Mouse (Mus musculus) heart, embryonic 15.5 days (tissue): ENCODE data around the gene Fanci. TPM values are rescaled to one million over a fixed set of nuclear protein-coding genes. Genes with fewer than 3 reads are reported as not detected.

Experiments
- ATAC-seq: fragments of 200-750 bp; cut with Nextera tagmentation; replicated peaks from 2 replicates; pipeline ENCODE4 v1.8.0; 2017; ENCODE audit warnings: low read depth, moderate TSS enrichment; ENCODE audit not compliant: insufficient number of reproducible peaks, insufficient read depth, low FRiP score
- H3K27ac ChIP-seq: fragments of 300-500 bp; sonication (generic); 2 replicates; pipeline ENCODE4 v1.5.1; 2015; ENCODE audit warnings: mild to moderate bottlenecking, inconsistent platforms
- H3K27me3 ChIP-seq: fragments of 300-500 bp; sonication (generic); 2 replicates; pipeline ENCODE4 v1.6.1; 2015; ENCODE audit warnings: inconsistent platforms
- H3K36me3 ChIP-seq: fragments of 300-500 bp; sonication (generic); 2 replicates; pipeline ENCODE4 v1.6.1; 2015; ENCODE audit warnings: mild to moderate bottlenecking, inconsistent platforms
- H3K4me1 ChIP-seq: fragments of 300-500 bp; sonication (generic); replicated peaks from 2 replicates; pipeline ENCODE4 v1.6.1; 2015; ENCODE audit warnings: inconsistent platforms
- H3K4me2 ChIP-seq: fragments of 300-500 bp; sonication (generic); 2 replicates; pipeline ENCODE4 v1.6.1; 2015; ENCODE audit warnings: inconsistent platforms, mild to moderate bottlenecking, moderate library complexity
- H3K4me3 ChIP-seq: fragments of 300-500 bp; sonication (generic); 2 replicates; pipeline ENCODE4 v1.5.1; 2015; ENCODE audit warnings: mild to moderate bottlenecking, inconsistent platforms
- H3K9ac ChIP-seq: fragments of 300-500 bp; sonication (generic); 2 replicates; pipeline ENCODE4 v1.6.1; 2015; ENCODE audit warnings: mild to moderate bottlenecking, inconsistent platforms
- H3K9me3 ChIP-seq: fragments of 300-500 bp; sonication (generic); replicated peaks from 2 replicates; pipeline ENCODE4 v1.6.1; 2016; ENCODE audit warnings: inconsistent platforms
- WGBS: fragments of 180-500 bp; shearing (Covaris S2); methylation state at CpG from one replicate; pipeline ENCODE4 v1.1.7; 2015; ENCODE audit warnings: mixed read lengths; 5-methylcytosine and 5-hydroxymethylcytosine counted together
- polyA plus RNA-seq: library from polyadenylated mRNA; unstranded; fragments of >200 nt; fragmentation: Nextera tagmentation; extraction: Ambion mirVana; gene quantifications from 2 replicates; pipeline ENCODE4 v1.2.1, GENCODE M21; 2015

Gene Fanci
- polyA plus RNA-seq, 1 experiment from 2014 or later = 7.3 TPM

- under 1% methylated on average over 27 of the region's 47 CpGs for WGBS
- H3K4me1 ChIP-seq = peaks cover 37% of the 10 kb centered on the region
- peak overlapping the region; percentile 96 for H3K4me2 ChIP-seq
- peak; percentile 44 for ATAC-seq
- peaks cover 14% of the 10 kb centered on the region for H3K36me3 ChIP-seq
- peak overlapping the region; percentile 88 for H3K9ac ChIP-seq
- peak overlapping the region; percentile 92 for H3K4me3 ChIP-seq
- peak overlapping the region; percentile 90 for H3K27ac ChIP-seq
- no peaks in the 10 kb centered on the region for H3K27me3 ChIP-seq
- H3K9me3 ChIP-seq = no peaks in the 10 kb centered on the region
These were observed 73.8 kb downstream of the Fanci start for GRCm38 (mm10) chr7:79465461-79466044.

DNA sequence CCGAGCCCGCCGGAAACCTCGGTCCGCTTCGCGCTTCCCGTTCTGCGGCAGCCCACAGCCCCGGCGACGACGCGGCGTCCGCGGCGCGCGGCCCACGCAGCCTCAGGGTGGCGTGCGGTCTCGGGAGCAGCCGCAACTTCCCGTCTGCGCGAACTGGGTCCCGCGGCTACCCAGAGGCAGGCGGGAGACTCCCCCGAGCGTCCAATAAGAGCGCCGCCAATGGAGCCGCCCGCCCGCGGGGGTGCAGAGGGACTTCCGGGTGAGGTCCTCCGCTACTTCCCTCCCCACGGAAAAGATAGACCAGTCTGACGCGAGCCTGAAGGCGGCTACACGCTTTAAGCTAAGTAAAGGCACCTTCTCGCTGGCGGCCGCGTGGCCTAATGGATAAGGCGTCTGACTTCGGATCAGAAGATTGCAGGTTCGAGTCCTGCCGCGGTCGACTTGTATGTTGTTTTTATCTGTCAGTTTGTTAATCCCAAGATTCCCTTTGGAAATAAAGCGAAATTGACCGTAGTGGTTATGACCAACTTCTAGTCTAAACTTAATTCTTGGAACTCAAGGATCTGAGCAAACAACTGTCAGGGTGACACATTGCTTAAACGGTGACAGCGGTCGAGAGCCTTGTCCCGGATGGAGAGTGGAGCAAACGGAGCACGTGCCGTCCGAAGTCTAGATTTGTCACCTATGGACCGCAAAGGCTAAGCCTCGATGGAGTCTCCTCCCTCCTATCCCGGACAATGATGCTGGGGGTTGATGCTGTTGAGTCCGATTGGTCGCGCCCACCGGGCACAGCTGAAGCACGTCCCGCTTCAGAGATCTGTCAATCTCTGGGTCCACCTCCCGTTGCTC is 74.5 kb downstream of the Fanci start, which contains the start of gene Polg:
Gene Polg, minus strand, starts transcription at position 310 of the 849 bp plus-strand sequence.
- WGBS = under 1% methylated on average over 69 of the region's 76 CpGs
- H3K36me3 ChIP-seq = peaks cover 7% of the 10 kb centered on the region

DNA sequence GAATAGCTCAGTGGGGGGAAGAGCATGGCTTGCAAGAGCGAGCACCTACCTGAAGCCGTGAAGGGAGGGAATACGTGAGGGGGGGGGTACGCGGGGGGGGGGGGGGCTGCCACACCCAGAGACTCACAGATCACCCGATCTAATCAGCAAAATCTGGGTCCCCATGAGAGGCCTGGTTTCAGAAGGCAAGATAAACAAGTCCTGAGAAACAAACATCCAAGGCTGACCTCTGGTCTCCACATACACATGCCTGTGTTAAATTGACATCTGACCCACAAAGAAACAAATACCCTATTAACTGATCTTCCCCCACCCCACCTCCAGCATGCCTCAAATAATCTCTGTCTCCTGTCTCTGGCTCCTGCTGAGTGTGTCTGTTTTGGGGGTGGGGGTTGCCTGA is 76.2 kb downstream of the Fanci start:
- no peak overlapping the region for H3K27ac ChIP-seq
- H3K9ac ChIP-seq = no peak overlapping the region
- peaks cover 37% of the 10 kb centered on the region for H3K4me1 ChIP-seq
- no peaks in the 10 kb centered on the region for H3K9me3 ChIP-seq
- no peak for ATAC-seq
- peak overlapping the region; percentile 25; the same call in 1 of the 2 replicates for H3K4me3 ChIP-seq
- no peaks in the 10 kb centered on the region for H3K27me3 ChIP-seq
- WGBS = 10% methylated on average over 3 of the region's 6 CpGs
- H3K4me2 ChIP-seq = peak overlapping the region; percentile 96
- H3K36me3 ChIP-seq = no peaks in the 10 kb centered on the region

More for the DNA sequence above, 74.5 kb downstream of the Fanci start, which contains the start of gene Polg:
- Histone ChIP-seq H3K9ac (peak within 1 kb of the TSS; percentile 88), H3K27ac (peak within 1 kb of the TSS; percentile 90), H3K4me1 (peaks cover 37% of the 10 kb centered on the region), H3K4me3 (peak within 1 kb of the TSS; percentile 92), H3K27me3 (no peaks in the 10 kb centered on the region), H3K4me2 (peak within 1 kb of the TSS; percentile 96), H3K9me3 (no peaks in the 10 kb centered on the region)
- peak; percentile 93 for ATAC-seq

DNA sequence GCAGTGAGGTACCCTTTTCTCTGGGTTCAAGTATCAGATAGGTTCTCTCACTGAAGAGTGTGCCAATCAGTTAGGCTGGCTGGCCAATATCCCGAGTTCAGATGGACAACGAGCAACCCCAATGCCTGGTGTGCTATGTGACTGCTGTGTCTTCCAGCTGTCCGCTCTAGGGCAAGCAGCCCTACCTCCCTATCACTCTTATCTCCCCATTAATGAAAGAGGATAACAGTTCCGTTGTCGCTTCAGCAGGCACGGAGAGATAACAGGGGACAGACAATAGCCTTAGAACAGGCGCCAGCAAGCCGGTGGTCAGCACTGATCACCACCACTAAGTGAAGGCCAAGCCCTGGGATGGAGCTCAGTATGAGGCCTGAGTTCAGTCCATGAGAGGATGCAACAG is 77.3 kb downstream of the Fanci start:
- no peak overlapping the region for H3K9ac ChIP-seq
- no peaks in the 10 kb centered on the region for H3K9me3 ChIP-seq
- no peak overlapping the region for H3K27ac ChIP-seq
- peaks cover 29% of the 10 kb centered on the region for H3K4me1 ChIP-seq
- H3K4me2 ChIP-seq = 0 out of 2 replicates have a peak overlapping the region, but pooled peaks have one; percentile 6
- 26% methylated on average over 8 of the region's 8 CpGs for WGBS
- H3K27me3 ChIP-seq = no peaks in the 10 kb centered on the region
- no peak overlapping the region for H3K4me3 ChIP-seq
- H3K36me3 ChIP-seq = no peaks in the 10 kb centered on the region
- no peak for ATAC-seq

GRCm38 (mm10) chr7:79469766-79470165 is 78.0 kb downstream of the Fanci start:
- WGBS = 40% methylated on average over 5 of the region's 5 CpGs
- peaks cover 21% of the 10 kb centered on the region for H3K4me1 ChIP-seq
- no peak overlapping the region for H3K4me2 ChIP-seq
- no peak overlapping the region for H3K4me3 ChIP-seq
- H3K9ac ChIP-seq = no peak overlapping the region
- H3K9me3 ChIP-seq = no peaks in the 10 kb centered on the region
- H3K36me3 ChIP-seq = no peaks in the 10 kb centered on the region
- no peak for ATAC-seq
- no peaks in the 10 kb centered on the region for H3K27me3 ChIP-seq
- no peak overlapping the region for H3K27ac ChIP-seq

DNA sequence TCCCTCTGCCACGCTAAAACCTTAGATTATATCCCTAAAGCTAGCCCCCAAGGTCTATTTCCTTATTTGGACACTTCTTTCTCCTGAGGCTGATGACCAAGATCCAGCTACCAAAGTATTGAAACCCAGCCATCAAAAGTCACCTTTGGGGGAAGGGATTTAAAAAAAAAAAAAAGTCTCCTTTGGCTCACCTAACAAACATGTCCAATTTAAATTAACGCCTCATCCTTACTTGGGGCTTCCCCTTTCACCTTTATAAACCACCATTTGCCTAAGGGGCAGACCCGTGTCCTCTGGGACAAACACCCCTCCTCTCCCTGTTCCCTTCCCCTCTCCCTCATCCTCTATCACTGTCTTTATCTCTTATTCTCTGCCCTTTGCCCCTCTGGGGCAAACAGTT is 79.0 kb downstream of the Fanci start:
- 55% methylated on average over 3 of the region's 3 CpGs for WGBS
- H3K36me3 ChIP-seq = no peaks in the 10 kb centered on the region
- no peak overlapping the region for H3K4me3 ChIP-seq
- H3K9ac ChIP-seq = no peak overlapping the region
- H3K9me3 ChIP-seq = no peaks in the 10 kb centered on the region
- H3K27ac ChIP-seq = no peak overlapping the region
- no peak overlapping the region for H3K4me2 ChIP-seq
- no peaks in the 10 kb centered on the region for H3K27me3 ChIP-seq
- H3K4me1 ChIP-seq = peaks cover 15% of the 10 kb centered on the region
- ATAC-seq = no peak

- no peak for ATAC-seq
- H3K4me1 ChIP-seq = peaks cover 15% of the 10 kb centered on the region
- H3K27ac ChIP-seq = no peak overlapping the region
- 67% methylated on average over 7 of the region's 7 CpGs for WGBS
- no peaks in the 10 kb centered on the region for H3K9me3 ChIP-seq
- H3K9ac ChIP-seq = no peak overlapping the region
- H3K36me3 ChIP-seq = no peaks in the 10 kb centered on the region
- H3K4me2 ChIP-seq = no peak overlapping the region
- no peaks in the 10 kb centered on the region for H3K27me3 ChIP-seq
- H3K4me3 ChIP-seq = no peak overlapping the region
These were observed 79.7 kb downstream of the Fanci start for GRCm38 (mm10) chr7:79471436-79471835.

DNA sequence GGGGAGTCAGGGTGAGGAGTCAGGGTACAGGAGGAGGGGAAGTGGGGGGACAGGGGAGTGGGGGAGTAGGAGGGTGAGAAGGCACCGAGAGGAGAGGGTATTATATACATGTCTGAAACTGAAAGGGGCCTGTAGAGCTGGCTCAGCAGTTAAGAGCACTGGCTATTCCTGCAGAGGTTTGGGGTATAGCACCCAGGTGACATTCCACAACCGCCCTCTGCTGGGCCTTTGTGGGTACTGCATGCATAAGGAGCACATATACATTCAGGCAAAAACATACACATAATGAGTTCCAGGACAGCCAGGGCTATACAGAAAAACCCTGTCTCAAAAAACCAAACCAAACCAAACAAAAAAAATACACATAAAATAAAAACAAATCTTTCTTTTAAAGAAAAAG is 81.1 kb downstream of the Fanci start:
- no peak overlapping the region for H3K4me3 ChIP-seq
- no peak for ATAC-seq
- WGBS = 53% methylated on average over 2 of the region's 2 CpGs
- peaks cover 3% of the 10 kb centered on the region; the same call in 1 of the 2 replicates for H3K4me1 ChIP-seq
- no peaks in the 10 kb centered on the region for H3K36me3 ChIP-seq
- no peaks in the 10 kb centered on the region for H3K9me3 ChIP-seq
- H3K27ac ChIP-seq = no peak overlapping the region
- no peak overlapping the region for H3K4me2 ChIP-seq
- H3K9ac ChIP-seq = no peak overlapping the region
- no peaks in the 10 kb centered on the region for H3K27me3 ChIP-seq

DNA sequence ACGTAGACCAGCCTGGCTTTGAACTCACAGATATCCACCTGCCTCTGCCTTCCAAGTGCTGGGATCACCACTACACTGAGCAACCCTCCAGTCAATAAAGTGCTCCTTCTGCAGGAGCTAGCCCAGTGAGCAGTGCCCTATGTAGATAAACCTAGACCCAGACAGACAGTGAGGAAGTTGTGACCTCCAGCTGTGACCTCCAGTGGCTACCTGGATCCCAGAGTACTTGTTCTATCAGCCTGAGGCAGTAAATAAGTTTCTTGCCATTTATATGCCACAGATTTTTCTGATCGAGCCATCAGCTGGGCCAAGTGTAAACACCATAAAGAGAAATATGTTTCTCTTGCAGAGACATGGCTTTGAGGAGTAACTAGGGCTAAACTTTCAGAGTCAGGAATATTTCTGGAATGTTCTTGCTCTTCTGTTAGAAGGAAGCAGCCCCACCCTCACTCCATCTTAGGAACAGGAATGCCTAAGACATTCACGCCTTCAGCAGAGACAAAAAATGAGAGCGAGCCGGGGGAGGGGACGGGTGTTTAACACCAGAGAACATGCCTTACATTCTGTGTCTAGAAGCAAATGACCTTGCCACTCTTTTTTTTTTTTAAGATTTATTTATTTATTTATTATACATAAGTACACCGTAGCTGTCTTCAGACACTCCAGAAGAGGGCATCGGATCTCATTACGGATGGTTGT is 81.9 kb downstream of the Fanci start:
- WGBS = 79% methylated on average over 9 of the region's 9 CpGs
- Histone ChIP-seq H3K27me3 (no peaks in the 10 kb centered on the region), H3K4me2 (no peak overlapping the region), H3K4me1 (0 out of 2 replicates have a peak, but pooled peaks cover 1% of the 10 kb centered on the region), H3K36me3 (no peaks in the 10 kb centered on the region), H3K4me3 (no peak overlapping the region), H3K27ac (no peak overlapping the region), H3K9ac (no peak overlapping the region), H3K9me3 (no peaks in the 10 kb centered on the region)
- no peak for ATAC-seq

DNA sequence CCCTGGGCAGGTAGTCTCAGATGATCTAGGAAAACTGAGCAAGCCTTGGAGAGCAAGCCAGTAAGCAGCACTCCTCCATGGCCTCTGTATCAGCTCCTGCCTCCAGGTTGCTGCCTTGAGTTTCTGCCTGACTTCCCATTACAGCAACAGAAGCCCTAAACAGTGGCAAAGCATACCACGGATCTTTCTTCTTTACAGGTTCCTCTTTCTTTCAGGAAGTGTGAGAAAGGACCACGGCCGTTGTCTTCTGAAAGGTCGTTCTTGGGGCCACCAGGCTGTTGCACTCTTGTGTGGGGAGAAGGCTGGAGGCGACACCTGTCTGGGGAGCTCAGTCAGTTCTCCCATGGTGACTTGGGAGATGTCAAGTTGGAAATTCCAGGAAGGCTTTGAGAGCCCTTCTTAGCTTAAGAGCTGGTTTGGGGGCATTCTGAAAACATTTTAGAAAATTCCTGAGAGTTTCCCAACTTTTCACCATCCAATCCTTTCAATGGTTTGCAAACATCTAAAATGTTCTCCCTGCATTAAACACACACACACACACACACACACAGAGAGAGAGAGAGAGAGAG is 83.2 kb downstream of the Fanci start:
- Histone ChIP-seq H3K4me1 (no peaks in the 10 kb centered on the region), H3K27me3 (no peaks in the 10 kb centered on the region), H3K4me2 (no peak overlapping the region), H3K4me3 (no peak overlapping the region), H3K9ac (no peak overlapping the region), H3K27ac (no peak overlapping the region), H3K36me3 (no peaks in the 10 kb centered on the region), H3K9me3 (no peaks in the 10 kb centered on the region)
- 62% methylated on average over 5 of the region's 5 CpGs for WGBS
- ATAC-seq = no peak

- H3K4me3 ChIP-seq = no peak overlapping the region
- no peak overlapping the region for H3K27ac ChIP-seq
- no peaks in the 10 kb centered on the region for H3K4me1 ChIP-seq
- WGBS = 35% methylated on average over 10 of the region's 10 CpGs
- ATAC-seq = no peak
- no peak overlapping the region for H3K9ac ChIP-seq
- no peaks in the 10 kb centered on the region for H3K36me3 ChIP-seq
- H3K4me2 ChIP-seq = no peak overlapping the region
- no peaks in the 10 kb centered on the region for H3K9me3 ChIP-seq
- H3K27me3 ChIP-seq = peaks cover 31% of the 10 kb centered on the region
These were observed 94.8 kb downstream of the Fanci start for GRCm38 (mm10) chr7:79486528-79486927.
